Mouse (Mus musculus) embryo, embryonic 10.5 days (tissue): ENCODE data around the gene Gtf2f2.

Experiments
- DNase-seq: peaks from one replicate; pipeline ENCODE4 v3.0.0-alpha.2; 2015; ENCODE audit warnings: low spot score

Gtf2f2 gene

DNA sequence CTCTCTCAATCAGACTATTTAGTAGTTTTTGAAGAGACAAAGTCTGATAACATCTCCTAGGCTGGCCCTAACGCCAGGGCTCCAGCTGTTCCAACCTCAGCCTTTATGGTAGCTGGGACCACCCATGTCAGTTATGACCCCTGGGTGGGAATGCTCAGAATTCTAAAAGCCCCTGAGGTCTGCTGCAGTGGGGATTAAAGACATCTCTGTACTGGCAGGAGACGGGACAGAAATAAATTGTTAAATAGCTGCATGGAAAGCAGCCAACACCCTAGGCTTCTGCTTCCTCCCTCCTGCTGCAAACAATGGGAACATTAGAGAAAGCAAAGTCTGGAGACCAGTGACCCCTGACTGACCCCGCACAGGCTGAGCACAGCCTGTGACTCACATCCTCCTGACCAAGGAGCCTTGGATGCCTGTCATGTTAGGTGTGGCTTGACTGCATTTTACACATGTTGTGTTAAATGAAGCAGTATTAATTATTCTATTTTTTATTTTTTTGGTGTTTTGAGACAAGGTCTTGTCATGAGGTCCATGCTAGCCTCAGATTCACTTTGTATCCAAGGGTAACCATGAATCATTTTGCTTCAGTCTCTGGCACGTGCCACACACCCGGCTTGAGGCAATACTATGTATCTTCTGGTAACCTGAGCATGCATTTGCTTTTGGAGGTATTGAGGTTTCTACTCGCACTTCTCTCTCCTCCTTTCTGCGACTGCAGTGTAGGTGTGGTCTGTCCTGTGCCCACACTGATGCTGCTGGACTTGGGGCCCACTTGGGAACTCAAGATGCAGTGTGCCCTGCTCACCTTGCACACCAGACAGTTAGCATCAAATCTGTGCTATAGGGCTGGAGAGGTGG lies 146.9 kb downstream of the Gtf2f2 start:
- peak; percentile 85 for DNase-seq

DNA sequence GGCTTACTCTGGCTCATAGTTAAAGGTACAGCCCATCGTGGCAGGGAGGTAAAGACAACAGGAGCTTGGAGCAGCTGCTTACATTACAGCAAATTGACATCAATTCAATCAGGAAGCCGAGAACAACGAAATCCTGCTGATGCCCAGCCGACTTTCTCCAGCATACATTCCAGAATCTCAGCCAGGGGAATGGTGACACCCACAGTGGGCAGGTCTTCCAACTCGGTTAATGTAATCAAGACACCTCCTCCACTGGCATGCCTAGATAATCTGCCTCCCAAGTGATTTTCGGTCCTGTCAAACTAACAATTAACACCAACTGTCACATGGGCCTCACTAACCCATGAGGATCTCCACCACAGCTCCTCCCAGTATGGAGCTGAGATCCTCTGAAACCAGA lies 148.0 kb downstream of the Gtf2f2 start:
- no peak for DNase-seq

DNA sequence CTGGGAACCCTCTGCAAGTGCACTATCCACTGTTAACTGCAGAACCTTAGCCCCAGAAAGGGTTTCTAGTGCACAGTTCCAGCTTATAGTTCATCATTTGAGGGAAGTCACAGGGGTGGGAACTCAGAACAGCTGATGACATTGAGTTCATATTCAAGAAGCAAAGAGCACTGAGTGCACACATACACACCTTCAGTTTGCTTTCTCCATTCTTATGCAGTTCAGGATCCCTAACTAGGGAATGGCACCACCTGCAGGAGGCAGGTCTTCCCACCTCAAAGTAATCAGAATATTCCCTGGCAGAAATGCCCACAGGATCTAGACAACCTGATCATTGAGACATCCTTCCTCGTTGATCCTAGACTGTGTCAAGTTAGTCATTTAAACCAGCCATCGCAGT lies 151.0 kb downstream of the Gtf2f2 start:
- no peak for DNase-seq

DNA sequence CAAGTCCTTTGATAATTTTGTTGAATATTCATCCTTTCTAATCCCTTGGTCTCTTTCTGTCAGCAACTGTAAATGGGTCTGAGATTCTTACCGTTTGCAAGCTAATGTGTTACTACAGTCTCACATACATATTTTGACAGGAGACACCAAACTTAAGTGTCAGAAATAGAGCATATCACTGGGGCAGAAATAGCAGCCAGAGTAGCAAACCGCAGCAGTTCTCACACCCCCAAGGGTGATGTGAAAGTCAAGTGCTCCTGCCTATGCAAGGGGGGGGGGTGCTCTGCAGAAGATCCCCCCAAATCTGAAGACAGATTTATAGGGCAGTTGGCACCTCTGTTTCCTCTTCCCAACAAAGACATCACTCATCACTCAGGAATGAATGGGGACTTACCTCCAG lies 152.5 kb downstream of the Gtf2f2 start:
- no peak for DNase-seq

DNA sequence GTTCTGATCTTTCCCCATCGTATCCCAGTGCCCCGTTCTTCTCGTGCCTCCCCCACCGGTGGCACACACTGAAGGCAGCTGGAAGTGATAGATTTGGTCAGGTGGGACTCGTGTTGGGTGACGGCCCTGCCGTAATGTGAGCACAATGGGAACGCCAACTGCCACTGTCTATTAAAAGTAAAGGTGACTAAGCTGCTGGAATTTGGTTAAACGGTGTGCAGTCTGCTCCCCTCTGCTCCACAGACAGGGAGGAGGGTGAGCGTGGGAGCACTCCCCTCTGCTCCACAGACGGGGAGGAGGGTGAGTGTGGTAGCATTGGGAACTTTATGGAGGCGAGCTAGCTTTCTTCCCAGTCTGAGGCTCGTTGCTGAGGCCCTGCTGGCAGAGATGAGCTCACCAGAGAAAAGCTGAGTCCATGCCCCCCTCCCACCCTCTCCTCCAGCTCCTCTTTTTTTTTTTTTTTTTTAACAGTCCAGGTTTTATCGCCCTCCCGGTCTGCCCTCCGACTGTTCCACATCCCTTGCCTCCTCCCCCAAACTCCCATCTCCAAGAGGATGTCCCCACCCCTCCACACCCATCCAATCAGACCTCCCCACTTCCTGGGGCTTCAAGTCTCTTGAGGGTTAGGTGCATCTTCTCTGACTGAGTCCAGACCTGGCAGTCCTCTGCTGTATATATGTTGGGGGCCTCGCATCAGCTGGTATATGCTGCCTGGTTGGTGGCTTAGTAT lies 155.2 kb downstream of the Gtf2f2 start:
- DNase-seq, result no peak

DNA sequence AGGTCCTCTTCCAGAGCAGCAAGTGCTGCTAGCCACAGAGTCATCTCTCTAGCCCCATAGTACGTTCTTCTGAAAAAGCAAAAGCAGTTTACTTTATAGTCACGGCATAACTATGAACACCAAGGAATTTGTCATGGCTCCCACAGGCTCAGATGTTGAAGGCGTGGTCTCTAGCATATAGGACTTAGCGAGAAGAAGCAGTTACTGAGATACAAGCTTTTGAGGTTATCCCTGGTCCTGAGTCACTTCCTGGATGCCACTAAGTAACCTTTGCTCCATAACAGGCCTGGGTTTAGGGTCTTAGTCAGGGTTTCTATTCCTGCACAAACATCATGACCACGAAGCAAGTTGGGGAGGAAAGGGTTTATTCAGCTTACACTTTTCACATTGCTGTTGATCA lies 158.6 kb downstream of the Gtf2f2 start:
- no peak for DNase-seq

DNA sequence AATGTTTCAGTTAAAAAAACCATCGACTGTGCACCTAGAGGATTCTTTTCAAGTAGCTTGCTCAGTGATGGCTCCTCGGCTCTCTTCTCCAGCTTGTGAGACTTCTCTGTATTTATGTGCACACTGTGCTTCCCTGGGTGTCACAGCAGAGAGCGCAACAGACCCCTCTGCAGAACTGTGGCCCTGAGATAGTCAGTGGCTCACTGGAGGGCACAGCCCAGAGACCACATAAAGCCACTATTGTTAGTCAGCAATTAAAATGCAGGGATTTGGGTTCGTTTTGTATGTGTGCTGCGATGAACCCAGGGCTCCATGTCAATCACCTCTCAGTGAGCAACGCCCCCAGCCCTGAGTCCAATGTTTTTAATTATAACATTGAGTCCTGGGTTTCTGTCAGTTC lies 159.8 kb downstream of the Gtf2f2 start:
- peak; percentile 51 for DNase-seq

DNA sequence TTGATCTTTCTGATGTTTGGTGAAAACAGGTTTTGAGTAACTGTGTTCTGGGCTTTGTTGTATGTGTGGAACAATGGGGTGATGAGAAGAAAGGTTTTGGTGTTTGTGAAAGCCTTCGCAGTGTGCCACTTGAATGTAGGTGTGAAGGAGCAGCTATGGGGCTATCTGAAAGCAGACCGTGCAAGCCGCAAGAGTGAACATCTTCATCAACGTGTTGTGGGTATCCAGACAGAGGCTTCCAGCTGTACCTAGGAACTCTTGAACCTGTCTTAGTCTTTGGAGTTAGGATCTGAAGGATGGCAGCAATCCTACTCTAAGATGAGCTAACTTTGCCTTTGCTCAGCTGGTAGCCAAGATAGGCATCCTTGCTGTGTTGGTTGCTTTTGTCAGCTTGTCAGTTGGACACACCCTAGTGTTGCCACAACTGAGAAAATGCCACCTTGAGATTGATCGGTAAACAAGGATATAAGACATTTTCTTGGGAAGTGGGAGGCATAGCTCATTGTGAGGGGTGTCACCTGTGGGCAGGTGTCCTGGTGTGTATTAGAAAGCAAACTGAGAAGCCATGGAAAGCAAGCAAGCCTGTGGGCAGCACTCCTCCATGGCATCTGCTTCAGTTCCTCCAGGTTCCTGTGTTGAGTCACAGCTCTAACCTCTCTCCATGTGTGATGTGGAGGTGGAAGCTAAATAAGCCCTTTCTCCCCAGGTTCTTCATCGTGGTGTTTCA lies 160.7 kb downstream of the Gtf2f2 start:
- DNase-seq, result no peak

DNA sequence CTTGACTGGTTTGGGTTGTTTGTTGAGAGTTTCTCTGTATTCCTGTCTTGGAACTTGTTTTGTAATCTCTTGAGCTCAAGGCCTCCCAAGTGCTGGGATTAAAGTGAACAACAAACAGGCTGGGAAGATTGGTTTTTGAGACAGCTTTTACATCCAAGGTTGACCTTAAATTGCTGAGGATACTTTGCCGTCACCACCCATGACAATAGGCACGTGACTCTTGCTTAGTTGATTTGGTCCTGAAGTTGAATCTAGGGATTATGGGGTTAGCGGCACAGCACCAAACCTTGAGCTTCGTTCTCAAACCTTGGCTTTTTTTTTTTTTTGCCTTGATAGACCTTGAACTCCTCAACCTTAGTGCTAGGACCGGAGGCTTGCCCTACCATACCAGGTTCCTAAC lies 161.4 kb downstream of the Gtf2f2 start:
- DNase-seq, result no peak

DNA sequence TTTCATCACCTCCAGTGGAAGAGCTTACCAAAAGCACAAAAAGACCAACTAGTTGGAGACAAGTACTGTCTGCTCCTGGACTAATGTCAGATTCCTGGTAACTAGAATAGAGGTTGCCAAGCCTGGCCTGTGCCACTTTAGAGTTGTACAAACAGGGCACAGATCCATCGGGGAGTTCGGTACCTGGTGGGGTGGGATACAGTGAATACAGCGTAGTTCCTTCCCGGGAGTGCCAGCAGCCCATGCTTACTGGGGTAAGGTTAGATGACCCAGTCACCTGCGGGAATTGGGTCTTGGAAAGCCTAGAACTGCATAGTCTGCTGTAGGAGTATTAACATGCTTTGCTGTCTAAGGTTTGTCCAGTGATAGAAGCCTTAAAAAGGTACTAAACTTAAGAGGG lies 162.2 kb downstream of the Gtf2f2 start:
- no peak for DNase-seq

DNA sequence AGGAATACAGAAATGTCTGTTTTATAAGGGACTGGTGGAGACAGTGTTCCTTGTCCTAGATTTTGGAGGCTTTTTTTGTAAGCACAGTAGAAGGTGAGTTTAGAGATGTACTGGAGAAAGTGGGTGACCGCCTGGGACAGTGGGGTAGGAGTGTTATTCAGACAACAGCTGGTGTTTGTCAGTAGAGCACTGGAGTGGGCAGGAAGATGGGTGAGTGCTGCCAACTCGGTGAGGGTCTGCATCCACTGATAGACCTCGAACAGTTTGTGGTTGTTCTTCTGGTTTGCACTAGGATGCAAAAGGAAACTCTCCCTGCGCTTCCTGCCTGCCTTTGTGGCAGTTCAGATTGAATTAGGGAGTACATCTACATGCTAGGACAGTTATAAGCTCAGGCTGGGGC lies 163.0 kb downstream of the Gtf2f2 start:
- DNase-seq, result no peak
